Mouse (Mus musculus): ENCODE data around the gene Zc3h12d. TPM values are rescaled to one million over a fixed set of nuclear protein-coding genes. Genes with fewer than 3 reads are reported as not detected.
A peak's percentile ranks its signal among the peaks of the same experiment; 100 is the strongest.
"Not testable (repeated sequence)": the region's sequence is repeated elsewhere in the genome, so short reads cannot be mapped to it uniquely, and the experiment has no call there.

Gene Zc3h12d
- polyA plus RNA-seq, 1 experiment = 0.34 TPM

GRCm38 (mm10) chr10:7867666-7868030 lies 35.4 kb downstream of the Zc3h12d start:
- H3K9me3 ChIP-seq = peaks cover 13% of the 10 kb centered on the region
- H3K4me1 ChIP-seq = peaks cover 26% of the 10 kb centered on the region
- peak overlapping the region; percentile 90 for H3K4me3 ChIP-seq (replicated peaks)
- peaks cover 69% of the 10 kb centered on the region for H3K27me3 ChIP-seq (replicated peaks)
- no peaks in the 10 kb centered on the region for H3K36me3 ChIP-seq (replicated peaks; ENCODE audit: low read length)
- TF ChIP-seq GATA1 (IDR thresholded peaks at IDR 0.05; ENCODE audit: borderline replicate concordance, low read length) = no peak
- TF ChIP-seq FLI1 (IDR thresholded peaks at IDR 0.05; ENCODE audit: low read length) = no peak

DNA sequence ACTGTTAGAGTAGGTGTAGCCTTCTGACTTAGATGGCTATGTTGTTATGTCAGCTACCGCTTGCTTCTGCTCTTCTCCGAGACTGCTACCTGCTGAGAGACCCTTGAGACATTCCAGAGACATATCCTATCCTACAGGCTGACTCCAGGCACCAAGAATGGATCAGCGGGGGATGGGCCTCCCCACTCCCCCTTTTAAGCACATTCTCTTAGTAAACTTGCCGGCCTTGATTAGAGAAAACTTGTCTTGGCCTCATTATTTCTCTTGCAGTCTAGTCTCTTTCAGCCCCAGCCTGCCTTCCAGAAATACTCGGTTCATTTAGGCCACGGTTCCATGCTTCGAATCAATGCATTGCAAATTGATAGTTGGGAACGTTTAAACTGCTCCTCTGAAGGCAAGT lies 37.5 kb downstream of the Zc3h12d start:
- TF ChIP-seq GATA1 (IDR thresholded peaks at IDR 0.05; ENCODE audit: borderline replicate concordance, low read length) (no peak), FLI1 (IDR thresholded peaks at IDR 0.05; ENCODE audit: low read length) (no peak)
- Histone ChIP-seq H3K4me1 (peaks cover 34% of the 10 kb centered on the region), H3K9me3 (0 out of 2 replicates have a peak, but pooled peaks cover 4% of the 10 kb centered on the region), H3K27me3 (replicated peaks) (peaks cover 65% of the 10 kb centered on the region), H3K36me3 (replicated peaks; ENCODE audit: low read length) (no peaks in the 10 kb centered on the region), H3K4me3 (replicated peaks) (no peak overlapping the region)

DNA sequence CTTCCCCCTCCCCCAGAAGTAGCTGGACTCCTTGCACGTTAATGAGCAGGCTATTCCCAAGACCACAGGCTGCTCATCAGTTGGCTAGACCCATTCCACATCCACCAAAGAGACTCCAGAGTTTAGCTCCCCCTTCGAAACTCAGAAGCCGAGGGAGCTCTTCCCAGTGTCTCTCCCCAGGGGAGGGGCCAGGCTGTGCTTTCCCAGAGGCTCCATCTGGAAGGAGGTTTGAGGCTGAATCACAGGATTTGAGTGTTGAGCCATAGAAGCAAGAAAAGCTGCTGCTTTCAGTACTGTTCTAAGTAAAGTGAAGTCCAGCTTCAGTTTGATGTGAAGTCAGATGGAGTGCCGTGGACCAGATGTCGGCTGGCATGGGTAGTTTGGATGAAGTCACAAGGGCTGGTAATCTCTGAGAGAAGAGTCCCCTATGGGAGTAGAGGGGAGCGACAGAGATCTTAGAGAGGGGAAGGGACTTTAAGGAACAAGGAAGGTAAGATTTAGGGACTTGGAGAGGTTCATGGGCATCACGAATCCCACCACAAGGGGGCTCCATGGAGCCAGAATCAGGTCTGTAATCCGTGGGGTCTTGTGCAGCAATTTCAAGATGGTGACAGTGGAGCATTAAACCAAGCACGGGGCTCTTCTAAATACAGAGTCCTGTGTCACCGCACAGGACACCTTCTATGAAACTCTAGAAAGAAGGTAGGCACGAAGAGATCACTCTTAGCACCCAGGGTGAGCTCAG lies 38.5 kb downstream of the Zc3h12d start:
- H3K36me3 ChIP-seq (replicated peaks; ENCODE audit: low read length) = no peaks in the 10 kb centered on the region
- H3K4me1 ChIP-seq = peaks cover 29% of the 10 kb centered on the region
- TF ChIP-seq FLI1 (IDR thresholded peaks at IDR 0.05; ENCODE audit: low read length) (no peak), GATA1 (IDR thresholded peaks at IDR 0.05; ENCODE audit: borderline replicate concordance, low read length) (no peak)
- no peak overlapping the region for H3K4me3 ChIP-seq (replicated peaks)
- H3K27me3 ChIP-seq (replicated peaks) = peaks cover 57% of the 10 kb centered on the region
- no peaks in the 10 kb centered on the region for H3K9me3 ChIP-seq

- H3K36me3 ChIP-seq (replicated peaks; ENCODE audit: low read length) = no peaks in the 10 kb centered on the region
- H3K4me3 ChIP-seq (replicated peaks) = no peak overlapping the region
- TF ChIP-seq FLI1 (IDR thresholded peaks at IDR 0.05; ENCODE audit: low read length) = no peak
- TF ChIP-seq GATA1 (IDR thresholded peaks at IDR 0.05; ENCODE audit: borderline replicate concordance, low read length) = no peak
- peaks cover 29% of the 10 kb centered on the region for H3K4me1 ChIP-seq
- peaks cover 52% of the 10 kb centered on the region for H3K27me3 ChIP-seq (replicated peaks)
- H3K9me3 ChIP-seq = no peaks in the 10 kb centered on the region
These were observed 39.2 kb downstream of the Zc3h12d start for GRCm38 (mm10) chr10:7871381-7872020.

- Histone ChIP-seq H3K27me3 (replicated peaks) (peaks cover 28% of the 10 kb centered on the region), H3K9me3 (no peaks in the 10 kb centered on the region), H3K36me3 (replicated peaks; ENCODE audit: low read length) (no peaks in the 10 kb centered on the region), H3K4me1 (peaks cover 15% of the 10 kb centered on the region), H3K4me3 (replicated peaks) (no peak overlapping the region)
- no peak for TF ChIP-seq FLI1 (IDR thresholded peaks at IDR 0.05; ENCODE audit: low read length)
- TF ChIP-seq GATA1 (IDR thresholded peaks at IDR 0.05; ENCODE audit: borderline replicate concordance, low read length) = no peak
These were observed 41.9 kb downstream of the Zc3h12d start for GRCm38 (mm10) chr10:7874194-7874593.

DNA sequence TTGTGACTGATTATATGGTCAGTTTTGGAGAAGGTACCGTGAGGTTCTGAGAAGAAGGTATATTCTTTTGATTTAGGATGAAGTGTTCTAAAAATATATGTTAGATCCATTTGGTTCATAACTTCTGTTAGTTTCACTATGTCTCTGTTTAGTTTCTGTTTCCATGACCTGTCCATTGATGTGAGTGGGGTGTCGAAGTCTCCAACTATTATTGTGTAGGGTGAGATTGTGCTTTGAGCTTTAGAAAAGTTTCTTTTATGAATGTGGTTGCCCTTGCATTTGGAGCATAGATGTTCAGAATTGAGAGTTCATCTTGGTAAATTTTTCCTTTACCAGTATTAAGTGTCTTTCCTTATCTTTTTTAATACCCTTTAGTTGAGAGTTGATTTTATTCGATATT lies 48.0 kb downstream of the Zc3h12d start:
- H3K4me3 ChIP-seq (replicated peaks); H3K9me3 ChIP-seq; H3K27me3 ChIP-seq (replicated peaks); H3K4me1 ChIP-seq; H3K36me3 ChIP-seq (replicated peaks; ENCODE audit: low read length): not testable (repeated sequence)

DNA sequence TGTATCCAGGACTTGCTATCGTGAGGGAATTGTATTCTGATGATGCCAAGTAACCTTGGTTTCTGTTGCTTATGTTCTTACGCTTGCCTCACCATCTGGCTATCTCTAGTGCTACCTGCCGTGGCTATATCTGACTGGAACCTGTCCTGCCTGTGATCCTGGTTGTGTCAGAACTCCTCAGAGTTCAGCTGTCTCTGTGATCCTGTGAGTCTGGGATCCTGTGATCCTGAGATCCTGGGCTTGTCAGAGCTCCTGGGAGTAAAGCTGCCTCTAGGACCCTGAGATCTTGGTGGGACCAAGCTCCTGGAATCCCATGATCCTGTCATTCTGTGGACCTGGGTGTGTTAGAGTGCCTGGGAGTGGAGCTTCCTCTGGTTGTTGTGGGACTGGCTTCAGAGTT lies 49.7 kb downstream of the Zc3h12d start:
- Histone ChIP-seq H3K9me3 (peaks cover 8% of the 10 kb centered on the region; the same call in 1 of the 2 replicates), H3K4me1 (0 out of 2 replicates have a peak, but pooled peaks cover 3% of the 10 kb centered on the region), H3K36me3 (replicated peaks; ENCODE audit: low read length) (no peaks in the 10 kb centered on the region), H3K4me3 (replicated peaks) (no peak overlapping the region), H3K27me3 (replicated peaks) (peaks cover 3% of the 10 kb centered on the region)
- TF ChIP-seq FLI1 (IDR thresholded peaks at IDR 0.05; ENCODE audit: low read length) (no peak), GATA1 (IDR thresholded peaks at IDR 0.05; ENCODE audit: borderline replicate concordance, low read length) (no peak)

GRCm38 (mm10) chr10:7883524-7883923 lies 51.3 kb downstream of the Zc3h12d start:
- Histone ChIP-seq H3K4me1 (peaks cover 11% of the 10 kb centered on the region), H3K4me3 (replicated peaks) (no peak overlapping the region), H3K9me3 (peaks cover 8% of the 10 kb centered on the region; the same call in 1 of the 2 replicates), H3K27me3 (replicated peaks) (peaks cover 3% of the 10 kb centered on the region), H3K36me3 (replicated peaks; ENCODE audit: low read length) (no peaks in the 10 kb centered on the region)
- TF ChIP-seq GATA1 (IDR thresholded peaks at IDR 0.05; ENCODE audit: borderline replicate concordance, low read length) = no peak
- TF ChIP-seq FLI1 (IDR thresholded peaks at IDR 0.05; ENCODE audit: low read length) = no peak

GRCm38 (mm10) chr10:7888256-7888868 lies 56.1 kb downstream of the Zc3h12d start:
- TF ChIP-seq GATA1 (IDR thresholded peaks at IDR 0.05; ENCODE audit: borderline replicate concordance, low read length) (no peak), FLI1 (IDR thresholded peaks at IDR 0.05; ENCODE audit: low read length) (no peak)
- Histone ChIP-seq H3K27me3 (replicated peaks) (peaks cover 3% of the 10 kb centered on the region), H3K9me3 (0 out of 2 replicates have a peak, but pooled peaks cover 3% of the 10 kb centered on the region), H3K4me3 (replicated peaks) (peak overlapping the region; percentile 76), H3K4me1 (peaks cover 13% of the 10 kb centered on the region), H3K36me3 (replicated peaks; ENCODE audit: low read length) (no peaks in the 10 kb centered on the region)

Measured in megakaryocyte, embryonic 14.5 days (primary cell).